Mouse (Mus musculus) bone marrow macrophage, adult 2 months (primary cell): ENCODE data around the gene Klf12. TPM values are rescaled to one million over a fixed set of nuclear protein-coding genes. Genes with fewer than 3 reads are reported as not detected.

Experiments
- H3K27ac ChIP-seq: 2 replicates; pipeline ENCODE4 v1.5.1; 2012; ENCODE audit warnings: low read depth, low read length; ENCODE audit not compliant: insufficient read depth
- H3K4me1 ChIP-seq: 2 replicates; pipeline ENCODE4 v1.6.1; 2012; ENCODE audit warnings: low read length; ENCODE audit not compliant: control insufficient read depth, insufficient read depth
- H3K4me3 ChIP-seq: 2 replicates; pipeline ENCODE4 v1.5.1; 2012; ENCODE audit warnings: mild to moderate bottlenecking, low read length, moderate library complexity; ENCODE audit not compliant: insufficient read depth
- CTCF ChIP-seq: IDR thresholded peaks from 2 replicates; pipeline ENCODE4 v1.5.1; 2012; ENCODE audit warnings: low read depth, mild to moderate bottlenecking, low read length, moderate library complexity
- POLR2A ChIP-seq: IDR thresholded peaks from 2 replicates; pipeline ENCODE4 v1.6.1; 2012; ENCODE audit warnings: mild to moderate bottlenecking, low read depth, low read length, borderline replicate concordance
- polyA plus RNA-seq: library from polyadenylated mRNA; stranded (reverse); fragments of >200 nt; gene quantifications from 2 replicates; pipeline ENCODE4 v1.2.4, GENCODE M21; 2012; ENCODE audit not compliant: missing spikeins, insufficient read depth, insufficient read length

The Klf12 gene
- polyA plus RNA-seq, 1 experiment = not detected

GRCm38 (mm10) chr14:99983510-99983909 is 301.0 kb downstream of the Klf12 start:
- no peak overlapping the region for H3K27ac ChIP-seq
- TF ChIP-seq POLR2A (no peak), CTCF (no peak)
- no peaks in the 10 kb centered on the region for H3K4me1 ChIP-seq
- H3K4me3 ChIP-seq = no peak overlapping the region

GRCm38 (mm10) chr14:99981209-99981608 is 303.3 kb downstream of the Klf12 start:
- no peak overlapping the region for H3K27ac ChIP-seq
- H3K4me1 ChIP-seq = no peaks in the 10 kb centered on the region
- TF ChIP-seq CTCF (no peak), POLR2A (no peak)
- no peak overlapping the region for H3K4me3 ChIP-seq

DNA sequence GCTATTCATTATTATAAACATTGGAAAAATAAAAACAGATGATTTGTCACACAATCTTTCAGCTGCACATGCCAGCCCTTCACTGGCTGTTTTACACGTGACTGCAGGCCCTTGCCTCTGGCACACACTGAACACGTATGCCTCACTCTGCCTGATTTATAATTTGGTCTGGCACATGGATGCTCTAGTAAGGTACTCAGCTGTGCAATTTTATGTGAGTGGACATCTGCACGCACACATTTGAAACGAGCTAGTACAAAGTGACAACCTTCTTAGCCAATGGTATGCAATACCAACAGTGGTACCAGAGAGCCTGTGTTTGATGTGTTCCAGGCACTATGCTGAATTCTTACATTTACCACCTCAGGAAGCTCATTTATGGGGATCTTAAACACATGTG is 316.6 kb downstream of the Klf12 start:
- Histone ChIP-seq H3K4me3 (no peak overlapping the region), H3K4me1 (no peaks in the 10 kb centered on the region), H3K27ac (no peak overlapping the region)
- no peak for TF ChIP-seq CTCF
- TF ChIP-seq POLR2A = no peak

- Histone ChIP-seq H3K4me3 (no peak overlapping the region), H3K27ac (no peak overlapping the region), H3K4me1 (no peaks in the 10 kb centered on the region)
- TF ChIP-seq POLR2A = no peak
- TF ChIP-seq CTCF = no peak
Observed at GRCm38 (mm10) chr14:99960500-99961229, 323.8 kb downstream of the Klf12 start.

GRCm38 (mm10) chr14:99955133-99955532 is 329.3 kb downstream of the Klf12 start:
- TF ChIP-seq CTCF (no peak), POLR2A (no peak)
- Histone ChIP-seq H3K4me3 (no peak overlapping the region), H3K4me1 (no peaks in the 10 kb centered on the region), H3K27ac (no peak overlapping the region)

DNA sequence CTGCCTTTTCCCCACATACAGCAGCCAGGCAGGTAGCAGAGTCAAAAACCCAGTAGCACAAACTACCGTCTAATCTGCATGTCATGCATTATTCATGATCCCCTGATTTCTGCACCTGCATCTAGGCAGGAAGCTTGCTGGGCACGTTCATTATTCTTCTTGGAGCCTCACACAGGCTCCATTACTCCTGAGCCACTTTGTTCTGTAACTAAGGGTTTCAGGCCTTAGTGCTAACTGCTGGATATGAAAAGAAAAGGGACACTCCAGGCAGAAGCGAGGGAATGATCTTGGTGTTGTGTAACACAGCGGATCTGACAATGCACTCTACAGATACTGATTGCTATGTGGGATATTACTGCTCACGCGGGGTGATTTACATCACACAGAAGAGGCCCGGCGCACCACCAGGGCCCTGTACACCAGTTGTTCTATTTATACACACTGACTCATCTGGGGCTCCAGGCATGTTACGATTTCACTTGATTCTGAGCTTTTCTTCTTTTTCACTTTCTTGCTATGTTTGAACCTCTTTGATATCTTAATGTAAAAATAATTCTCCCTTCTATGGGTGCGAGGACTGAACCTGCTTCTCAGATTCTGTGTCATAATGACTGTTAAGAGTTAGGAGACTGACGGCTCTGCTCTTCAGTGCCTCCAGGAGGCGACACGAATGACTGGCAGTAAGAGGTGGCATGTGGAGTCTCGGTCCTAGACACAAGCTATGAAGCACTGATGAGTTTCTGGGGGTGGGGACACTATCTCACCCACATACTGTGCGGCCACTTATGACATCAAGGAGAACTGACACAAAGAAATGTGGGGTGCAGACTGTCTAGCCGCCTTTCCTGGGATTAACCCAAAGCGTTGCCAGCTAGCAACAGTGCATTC is 340.0 kb downstream of the Klf12 start:
- Histone ChIP-seq H3K27ac (no peak overlapping the region), H3K4me1 (no peaks in the 10 kb centered on the region), H3K4me3 (no peak overlapping the region)
- TF ChIP-seq CTCF = no peak

DNA sequence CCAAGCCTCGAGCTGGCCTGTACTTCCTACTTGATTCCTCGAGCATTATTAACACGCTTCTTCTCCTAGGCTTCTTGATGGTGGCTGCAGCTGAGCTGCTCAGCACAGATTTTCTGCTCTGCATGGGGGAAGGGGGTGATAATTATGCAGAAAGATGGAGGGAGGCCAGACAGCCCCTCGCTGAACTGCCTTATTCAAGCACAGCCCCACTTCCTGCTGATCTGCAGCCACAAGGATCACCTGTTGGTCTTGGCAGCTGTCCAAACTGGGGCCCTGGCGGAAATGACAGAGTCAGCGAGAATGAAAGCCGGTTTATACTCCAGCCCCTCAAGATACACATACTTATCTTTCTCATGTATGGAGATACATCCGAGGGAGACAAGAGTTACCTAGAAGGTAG is 341.3 kb downstream of the Klf12 start:
- H3K4me3 ChIP-seq = no peak overlapping the region
- no peaks in the 10 kb centered on the region for H3K4me1 ChIP-seq
- TF ChIP-seq CTCF (no peak), POLR2A (no peak)
- no peak overlapping the region for H3K27ac ChIP-seq

DNA sequence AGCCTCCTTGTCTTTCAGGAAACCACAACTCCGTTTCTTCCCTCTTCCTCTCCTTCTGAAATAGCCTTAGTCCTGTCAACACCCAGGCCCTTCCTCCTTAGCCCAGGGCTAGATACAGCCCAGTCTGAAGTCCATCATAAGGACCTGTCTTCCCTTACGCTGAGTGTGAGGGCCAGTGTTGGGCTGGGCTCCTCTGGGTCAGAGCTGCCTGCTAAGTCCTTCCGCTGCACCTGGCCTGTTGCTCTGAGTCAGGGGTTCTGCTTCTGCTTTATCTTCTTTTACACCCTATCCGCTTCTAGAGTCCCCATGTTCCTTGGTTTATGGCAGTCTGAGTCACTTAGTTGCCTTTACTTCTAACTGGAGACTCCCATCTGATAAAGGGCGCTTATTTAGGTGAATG is 351.0 kb downstream of the Klf12 start:
- no peaks in the 10 kb centered on the region for H3K4me1 ChIP-seq
- TF ChIP-seq POLR2A = no peak
- no peak for TF ChIP-seq CTCF
- no peak overlapping the region for H3K4me3 ChIP-seq
- H3K27ac ChIP-seq = no peak overlapping the region

- Histone ChIP-seq H3K4me1 (no peaks in the 10 kb centered on the region), H3K4me3 (no peak overlapping the region), H3K27ac (no peak overlapping the region)
- TF ChIP-seq POLR2A (no peak), CTCF (no peak)
Observed at GRCm38 (mm10) chr14:99931879-99932278, 352.6 kb downstream of the Klf12 start.

GRCm38 (mm10) chr14:99911912-99912311 is 372.6 kb downstream of the Klf12 start:
- no peak for TF ChIP-seq POLR2A
- no peak for TF ChIP-seq CTCF
- Histone ChIP-seq H3K4me3 (no peak overlapping the region), H3K27ac (no peak overlapping the region)

More at GRCm38 (mm10) chr14:99911912-99912311, 372.6 kb downstream of the Klf12 start:
- H3K4me1 ChIP-seq = no peaks in the 10 kb centered on the region
